Mouse (Mus musculus) WW6 (cell line): ENCODE measurements around the gene Smndc1.

ENCODE experiments used
- DNase-seq: peaks from one replicate; pipeline ENCODE4 v3.0.0-alpha.2; 2013; ENCODE audit warnings: low read depth, low spot score

Gene Smndc1

DNA sequence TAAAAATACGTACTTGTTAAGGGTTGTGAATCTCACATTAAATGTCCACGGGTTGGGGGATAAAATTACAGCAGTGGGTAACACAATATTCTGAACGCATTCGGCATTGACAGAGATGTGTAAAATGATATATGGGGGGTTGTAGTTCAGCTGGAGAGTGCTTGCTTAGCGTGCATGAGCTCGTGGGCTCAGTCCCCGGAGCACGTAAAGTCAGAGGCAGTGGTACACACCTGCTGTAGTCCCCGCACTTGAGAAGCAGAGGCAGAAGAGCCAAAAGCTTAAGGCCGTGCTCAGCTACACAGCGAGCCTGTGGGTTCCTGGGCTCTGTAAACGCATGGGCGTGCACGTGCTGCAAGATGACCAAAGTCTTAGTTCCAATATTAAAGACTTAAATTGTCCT lies 44.6 kb downstream of the Smndc1 start:
- DNase-seq = no peak

DNA sequence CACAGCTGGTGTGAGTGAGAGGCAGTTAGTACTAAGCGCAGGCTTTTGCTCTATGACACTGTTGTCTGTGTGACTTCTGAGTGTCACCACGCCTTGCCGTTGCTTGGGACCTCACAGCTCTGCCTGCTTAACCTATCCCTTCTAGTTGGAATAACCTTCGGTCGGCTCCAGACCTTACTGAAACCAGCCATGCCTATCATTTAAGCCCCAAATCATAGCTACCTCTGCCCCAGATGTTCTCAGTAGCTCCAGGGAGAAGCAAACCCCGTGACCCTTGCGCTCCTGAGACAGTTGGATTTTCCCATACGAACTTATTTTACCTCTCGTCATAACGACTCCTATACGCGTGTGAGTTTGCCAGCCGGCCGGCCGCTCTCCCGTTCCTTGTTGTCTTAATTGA lies 46.3 kb downstream of the Smndc1 start:
- DNase-seq = no peak

DNA sequence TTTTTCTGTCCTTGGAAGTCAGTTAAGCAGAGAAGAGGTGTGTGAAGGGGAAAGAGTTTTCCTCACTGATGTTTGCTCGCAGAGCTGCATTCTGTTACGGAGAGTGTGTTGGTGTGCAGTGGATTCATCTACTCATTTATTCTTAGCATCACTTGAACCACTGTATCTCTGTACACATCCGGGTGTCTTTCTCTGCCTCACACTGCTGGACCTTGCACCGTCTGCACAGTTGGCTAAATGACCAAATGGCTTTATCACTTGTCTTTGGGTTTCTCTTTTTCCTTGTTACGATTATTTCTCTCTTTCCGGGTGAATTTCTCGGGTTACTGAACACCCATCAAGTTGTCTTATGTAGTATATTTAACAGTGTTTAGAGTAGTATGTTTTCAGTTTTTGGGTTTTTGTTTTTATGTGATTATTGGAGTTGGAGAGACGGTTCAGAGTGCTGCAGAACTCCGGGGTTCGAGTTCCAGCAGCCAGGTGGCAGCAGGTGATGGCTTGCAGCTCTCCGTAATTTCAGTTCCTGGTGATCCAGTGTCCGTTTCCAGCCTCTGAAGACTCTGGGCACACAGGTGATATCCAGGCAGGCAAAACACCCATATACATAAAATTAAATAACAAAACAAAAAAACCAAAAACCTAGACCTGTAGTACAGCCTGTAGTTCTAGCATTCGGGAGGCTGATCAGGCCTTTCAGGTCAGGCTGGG lies 47.0 kb downstream of the Smndc1 start:
- DNase-seq = no peak

DNA sequence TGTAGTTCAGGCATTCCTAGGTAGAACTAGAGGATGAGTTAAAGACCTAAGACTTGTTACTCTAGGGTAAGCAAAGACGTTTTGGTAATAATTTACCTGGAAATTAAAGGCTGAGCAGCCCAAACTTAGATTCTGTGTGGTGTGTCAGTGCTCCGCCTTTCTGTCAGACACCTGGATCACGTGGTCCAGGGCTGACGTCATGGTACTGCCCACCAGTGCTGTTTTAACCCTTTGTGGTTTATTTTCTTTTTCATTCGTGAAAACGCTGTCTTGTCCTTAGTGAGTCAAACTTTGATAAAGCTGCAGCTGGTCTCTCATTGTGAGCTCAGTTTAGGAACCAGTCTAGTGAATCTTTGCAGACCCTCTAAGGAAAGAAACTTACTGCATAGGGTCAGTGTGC lies 50.0 kb downstream of the Smndc1 start:
- DNase-seq = no peak

DNA sequence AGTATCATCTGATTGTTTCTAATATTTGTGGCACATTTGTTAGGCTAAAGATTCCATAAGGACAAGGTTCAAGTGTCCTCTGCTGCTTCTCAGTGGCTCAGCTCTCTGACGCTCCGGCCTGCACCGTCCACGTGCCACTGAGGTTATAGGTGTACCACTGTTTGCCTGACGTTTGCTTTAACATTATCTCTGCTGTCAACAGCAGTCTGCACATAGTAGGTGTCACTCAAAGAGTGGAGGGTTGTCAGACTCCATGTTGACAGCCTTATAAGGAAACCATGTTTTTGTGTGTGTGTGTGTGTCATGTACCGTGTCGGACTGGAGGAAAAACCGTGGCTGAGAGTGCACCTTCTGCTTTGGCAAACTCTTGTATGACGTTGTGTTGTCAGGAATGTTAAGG lies 55.1 kb downstream of the Smndc1 start:
- no peak for DNase-seq

DNA sequence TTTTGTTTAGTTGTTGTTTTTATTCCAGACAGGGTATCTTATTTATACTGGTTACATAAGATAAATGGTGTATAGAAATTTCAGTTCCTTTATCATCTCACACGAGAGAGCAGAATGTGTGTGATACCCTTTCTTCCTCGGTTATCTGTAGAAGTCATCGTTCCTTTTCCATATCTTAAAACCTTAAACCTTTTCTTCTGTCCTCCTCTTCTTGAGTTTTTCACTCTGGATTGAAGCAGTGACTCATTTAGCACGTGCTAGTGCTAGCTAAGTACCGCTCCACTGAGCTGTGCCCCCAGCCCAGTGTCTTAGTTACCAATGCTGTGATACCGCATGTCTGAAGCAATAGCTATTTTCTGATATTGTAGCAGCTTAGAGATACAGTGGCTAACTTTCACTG lies 56.6 kb downstream of the Smndc1 start:
- DNase-seq = no peak

DNA sequence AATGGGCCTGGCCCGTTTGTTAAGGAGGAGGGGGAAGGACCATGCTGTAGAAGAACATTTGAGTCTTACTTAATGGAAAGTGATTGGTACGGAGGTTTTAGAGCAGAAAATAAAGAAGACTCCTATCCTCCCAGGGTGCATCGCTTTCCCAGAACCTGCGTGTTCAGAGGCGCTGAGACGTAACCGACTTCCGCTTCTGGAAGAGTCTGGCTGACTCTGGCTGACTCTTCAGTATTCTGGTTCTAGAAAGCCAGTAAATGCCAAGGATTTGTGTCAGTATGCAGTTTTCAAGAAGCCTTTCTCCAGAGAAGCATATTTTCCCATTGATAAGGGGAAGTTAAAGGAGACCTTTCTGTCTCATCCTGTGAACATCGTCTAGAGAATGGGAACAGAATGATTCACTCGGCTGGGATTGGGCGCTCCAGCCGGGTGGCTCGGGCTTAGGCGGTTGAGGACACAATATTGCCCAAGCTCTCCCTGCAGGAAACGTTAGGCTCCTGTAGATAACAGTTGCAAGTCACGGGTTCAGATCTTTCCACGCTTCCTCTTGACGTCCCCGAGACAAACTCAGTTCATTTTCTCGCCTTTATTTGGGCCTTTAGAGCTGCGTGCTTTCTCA lies 58.4 kb downstream of the Smndc1 start:
- no peak for DNase-seq

DNA sequence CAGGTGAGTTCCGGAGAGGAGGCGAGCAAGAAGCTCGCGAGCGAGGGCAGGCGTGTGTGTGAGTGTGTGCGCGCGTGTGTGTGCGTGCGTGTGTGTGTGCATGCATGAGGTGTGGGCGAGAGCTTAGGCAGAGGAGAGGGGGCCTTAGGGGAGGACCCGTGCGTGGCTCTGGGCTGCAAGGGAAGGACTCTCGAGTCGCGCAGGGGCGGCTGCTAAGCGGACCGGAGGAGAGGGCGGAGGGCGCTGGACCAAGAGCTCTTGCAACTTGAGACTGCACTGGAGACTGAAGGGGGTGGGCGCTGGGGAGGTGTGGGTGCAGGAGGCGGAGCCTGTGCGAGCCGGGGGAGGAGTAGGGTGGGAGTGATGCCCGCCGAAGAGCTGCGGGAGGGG lies 60.4 kb downstream of the Smndc1 start:
- peak; percentile 70 for DNase-seq
